Mouse (Mus musculus): ENCODE measurements around the gene Spint2. TPM values are rescaled to one million over a fixed set of nuclear protein-coding genes. Genes with fewer than 3 reads are reported as not detected.

The Spint2 gene
- 130 TPM for polyA plus RNA-seq (2017; shearing (Covaris generic))

DNA sequence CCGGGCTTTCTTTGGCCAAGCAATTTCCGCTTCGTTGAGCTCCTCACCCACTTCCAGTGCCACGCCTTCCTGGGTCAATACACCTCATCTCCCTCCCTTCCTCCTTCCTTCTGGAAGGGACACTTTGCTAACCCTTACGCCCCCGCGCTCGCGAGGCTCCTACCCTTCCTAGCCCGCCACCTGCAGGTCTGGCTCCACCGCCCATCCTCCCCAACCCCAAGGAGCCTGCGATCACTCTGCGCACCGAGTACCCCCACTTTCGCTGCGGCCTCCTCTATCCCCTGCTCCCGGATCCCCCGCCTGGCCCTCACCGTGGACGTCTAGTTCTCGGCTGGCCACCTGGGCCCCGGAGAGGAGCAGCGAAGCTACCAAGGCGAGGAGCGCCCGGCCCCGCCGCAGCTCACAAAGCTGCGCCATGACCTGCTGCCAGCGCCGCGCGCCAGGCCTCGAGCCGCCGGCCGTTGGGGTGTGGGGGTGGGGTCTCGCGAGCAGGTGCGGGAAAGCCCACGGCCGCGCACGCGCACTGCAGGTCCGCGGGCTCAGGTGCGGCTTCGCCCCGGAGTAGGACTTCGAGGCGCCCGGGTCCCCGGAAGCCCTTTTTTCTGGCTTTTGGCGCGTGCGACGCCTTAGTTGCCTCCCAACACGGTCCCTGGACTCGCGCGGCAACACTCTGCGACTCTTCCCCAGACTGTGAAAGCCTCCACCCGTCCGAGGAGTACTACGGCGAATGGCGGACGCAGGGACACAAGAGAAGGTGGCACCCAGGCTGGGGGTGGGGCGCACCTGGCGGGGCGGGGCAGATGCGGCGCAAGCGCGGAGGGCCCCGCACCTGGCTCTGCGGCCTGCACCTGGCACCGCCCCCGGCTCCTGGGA lies at the start of gene Spint2:
Spint2 (minus strand) TSS at position 712 of the 873 bp plus-strand sequence.

DNA sequence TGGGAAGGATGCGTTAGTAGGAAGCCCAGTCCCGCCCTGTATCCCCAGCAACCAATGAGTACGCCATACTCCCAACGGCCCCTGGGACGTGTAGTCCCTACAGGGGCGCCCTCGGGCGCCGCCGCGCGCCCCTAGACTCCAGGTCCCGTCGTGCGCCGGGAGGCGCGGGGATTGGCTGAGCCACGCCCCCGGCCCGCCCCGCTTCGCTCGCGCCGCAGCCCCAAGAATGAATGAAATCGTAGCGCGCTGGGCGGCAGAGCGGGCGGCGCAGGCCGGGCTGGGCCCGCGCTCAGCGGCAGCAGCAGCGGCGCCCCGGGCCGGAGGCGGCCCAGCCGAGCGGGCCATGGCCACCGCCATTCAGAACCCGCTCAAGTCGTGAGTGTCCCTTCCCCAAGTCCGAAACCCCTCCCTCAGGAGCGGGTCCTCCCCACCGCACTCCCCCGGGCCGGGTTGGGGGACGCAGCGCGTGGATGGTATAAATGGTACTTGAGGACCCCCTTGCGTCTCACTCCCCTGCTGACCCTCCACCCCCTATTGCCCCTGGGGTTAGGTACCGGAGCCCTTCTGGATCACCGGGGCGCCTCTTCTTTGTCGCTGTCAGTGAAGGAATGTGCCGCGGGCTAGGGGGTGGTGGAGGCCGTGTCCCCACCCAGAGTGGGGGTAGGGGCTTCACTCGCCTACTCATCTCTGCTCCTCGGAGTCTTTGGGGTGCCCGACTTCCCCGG lies 22.2 kb upstream of the Spint2 start, which contains the start of gene Dpf1:
Dpf1 (plus strand) TSS at position 214 of the 725 bp plus-strand sequence.

DNA sequence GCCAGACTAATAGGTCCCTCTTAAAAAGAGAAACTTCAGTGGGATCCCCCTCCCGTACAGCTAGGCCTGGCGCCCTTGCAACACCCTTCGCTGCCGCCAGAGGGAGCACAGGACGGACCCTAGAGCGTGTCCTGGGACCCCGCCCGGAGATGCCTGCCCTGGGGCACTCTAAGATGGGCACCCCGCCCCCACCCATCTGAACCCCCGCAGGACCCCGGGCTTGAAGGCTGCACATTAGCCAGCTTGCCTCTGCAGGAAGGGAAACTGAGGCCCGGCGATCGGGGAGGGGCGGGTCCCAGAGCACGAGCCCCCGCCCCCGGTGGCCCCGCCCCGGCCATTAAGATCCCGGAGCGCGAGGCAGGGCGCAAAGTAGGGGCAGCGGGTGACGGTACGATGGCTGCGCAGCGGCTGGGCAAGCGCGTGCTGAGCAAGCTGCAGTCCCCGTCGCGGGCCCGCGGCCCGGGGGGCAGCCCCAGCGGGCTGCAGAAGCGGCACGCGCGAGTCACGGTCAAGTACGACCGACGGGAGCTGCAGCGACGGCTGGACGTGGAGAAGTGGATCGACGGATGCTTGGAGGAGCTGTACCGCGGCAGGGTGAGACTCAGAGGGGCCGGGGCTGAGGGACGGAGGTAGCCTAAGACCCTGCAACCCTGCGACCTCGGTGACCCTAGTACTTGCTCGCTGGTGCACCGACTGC lies 7.4 kb upstream of the Spint2 start, which contains the start of gene Ppp1r14a:
Ppp1r14a (plus strand) TSS at position 367 of the 697 bp plus-strand sequence.

DNA sequence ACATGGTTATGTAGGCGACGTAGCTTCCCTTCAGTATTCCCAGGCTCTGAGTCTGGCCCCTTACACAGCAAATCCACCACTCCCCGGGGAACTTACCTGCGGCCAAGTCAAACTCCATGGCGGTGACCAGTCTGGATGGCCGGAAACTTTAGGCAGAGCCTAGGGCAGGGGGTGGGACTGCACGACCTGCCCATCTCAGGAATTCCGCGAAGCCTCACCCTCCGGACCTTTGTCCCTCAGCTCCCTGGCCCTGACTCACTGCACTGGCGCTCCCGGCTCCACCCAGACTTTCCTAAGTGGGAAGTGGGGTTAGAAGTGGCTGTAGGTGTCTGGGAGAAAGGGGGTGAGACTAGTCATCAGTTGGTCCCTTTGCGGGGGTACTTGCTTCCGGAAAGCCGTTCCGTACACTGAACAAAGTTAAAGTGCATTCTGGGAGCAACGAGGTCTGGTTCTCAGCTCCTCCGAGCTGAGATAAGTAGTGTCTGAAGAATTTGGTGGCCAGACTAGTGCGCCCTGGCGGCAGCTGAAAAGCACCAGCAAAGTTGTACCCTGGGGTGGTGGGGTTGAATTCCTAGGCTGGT lies 33.4 kb downstream of the Spint2 start, which contains the start of gene 2200002D01Rik:
2200002D01Rik (minus strand) TSS at position 206 of the 581 bp plus-strand sequence.

DNA sequence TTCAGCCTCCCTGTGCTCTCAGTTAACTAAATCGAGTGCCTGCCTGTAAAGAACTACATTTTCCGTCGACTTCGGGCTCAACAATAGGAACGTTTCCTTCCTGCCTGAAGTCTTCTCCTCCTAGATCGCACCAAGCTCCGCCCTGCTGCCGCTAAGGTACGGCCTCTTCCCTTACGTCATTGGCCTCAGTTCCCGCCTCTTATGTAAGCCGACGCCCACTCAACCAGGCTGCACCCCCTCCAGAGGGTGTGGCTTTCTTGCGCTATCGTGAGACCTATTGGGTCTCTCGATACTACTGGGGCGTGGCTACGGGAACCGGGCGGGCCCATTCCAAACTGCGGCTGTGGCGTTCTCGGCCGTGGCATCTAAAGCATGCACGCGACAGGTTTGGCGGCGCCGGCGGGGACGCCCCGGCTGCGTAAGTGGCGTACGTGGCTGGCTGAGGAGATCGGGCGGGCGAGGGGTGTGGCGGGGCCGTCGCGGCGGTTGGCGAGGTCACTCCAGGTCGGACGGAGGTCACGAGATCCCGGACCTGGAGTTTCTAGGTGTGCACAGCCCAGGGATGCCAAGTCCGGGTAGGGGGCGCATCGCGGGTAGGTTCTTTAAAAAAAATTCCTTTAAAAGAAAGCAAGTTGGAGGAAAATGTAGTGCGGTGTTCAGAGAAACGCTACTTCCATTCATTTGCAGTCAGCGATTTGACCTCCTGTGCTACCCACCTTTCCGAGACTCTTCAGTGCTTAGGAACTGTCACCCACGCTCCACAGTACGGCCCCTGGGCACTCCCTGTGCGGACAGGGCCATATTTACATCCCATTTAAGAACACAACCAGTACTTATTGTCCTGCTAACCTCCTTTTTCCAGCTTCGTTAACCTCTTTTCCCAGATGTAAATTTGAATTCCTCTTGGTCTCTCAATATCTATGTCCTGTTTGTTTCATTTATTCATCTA lies 43.4 kb downstream of the Spint2 start, which contains the start of gene Yif1b:
Yif1b (plus strand) TSS at position 311 of the 949 bp plus-strand sequence.

DNA sequence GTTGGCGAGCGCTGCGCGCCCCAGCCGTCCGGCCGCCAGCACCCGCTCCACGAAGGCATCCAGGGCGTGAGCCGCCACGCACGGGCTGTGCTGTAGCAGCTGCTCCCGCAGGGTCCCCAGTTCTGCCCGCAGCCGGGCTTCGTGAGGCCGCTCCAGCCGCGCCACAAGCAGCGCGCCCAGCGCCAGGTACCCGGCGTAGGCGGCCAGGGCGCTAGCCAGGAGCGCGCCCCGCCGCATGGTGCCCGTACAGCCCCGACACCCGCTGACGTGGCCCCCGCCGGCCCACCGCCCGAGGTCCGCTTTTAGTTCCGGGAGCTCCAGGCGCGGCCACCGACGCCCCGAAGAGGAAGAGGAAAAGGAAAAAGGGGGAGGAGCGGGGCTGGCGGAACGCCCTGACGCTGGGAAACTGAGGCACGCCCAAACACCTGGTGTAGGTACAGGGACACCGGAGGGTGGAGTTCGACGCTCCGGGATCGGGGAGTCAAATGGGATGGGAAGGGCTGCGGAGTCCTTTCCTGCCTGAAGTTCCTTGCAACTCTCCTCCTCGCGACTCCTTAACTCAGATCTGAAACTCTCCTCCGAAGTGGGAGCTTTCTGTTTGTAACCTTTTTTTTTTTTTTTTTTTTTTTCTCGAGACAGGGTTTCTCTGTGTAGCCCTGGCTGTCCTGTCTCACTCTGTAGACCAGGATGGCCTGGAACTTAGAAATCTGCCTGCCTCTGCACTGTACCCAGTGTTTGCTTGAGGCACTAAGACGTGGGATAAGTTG lies 49.3 kb downstream of the Spint2 start, which contains the start of gene Kcnk6:
Kcnk6 (minus strand) TSS at position 269 of the 767 bp plus-strand sequence.

DNA sequence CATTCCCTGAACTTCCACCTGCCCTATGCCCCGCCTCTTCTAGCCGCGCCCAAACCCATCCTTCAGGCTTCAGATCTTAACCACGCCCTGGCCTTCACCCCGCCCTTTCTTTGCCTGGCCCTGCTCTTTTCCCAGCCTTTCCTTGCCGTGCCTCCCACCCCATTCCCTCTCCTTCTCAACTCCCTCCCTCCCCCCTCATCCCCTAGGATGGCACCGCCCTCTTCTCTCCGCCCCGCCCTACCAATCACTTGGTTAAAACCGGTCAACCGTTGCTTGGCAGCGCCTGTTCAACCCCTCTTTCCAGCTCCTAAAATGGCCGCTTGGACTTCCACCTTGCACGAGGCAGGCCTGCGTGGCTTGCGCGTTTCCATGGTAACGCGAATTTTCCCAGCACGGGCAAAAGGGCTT lies 68.0 kb downstream of the Spint2 start, which contains the start of gene Catsperg1:
Catsperg1 (minus strand) TSS at position 361 of the 408 bp plus-strand sequence.

Other genes starting within 250 kb of the Spint2 start
- gene Ryr1, start 156.7 kb downstream of the Spint2 start, polyA plus RNA-seq (2017; shearing (Covaris generic)) = 1.2 TPM
- 0.29 TPM for gene Rasgrp4, start 147.1 kb downstream of the Spint2 start, polyA plus RNA-seq (2017; shearing (Covaris generic))
- gene Fam98c, start 125.7 kb downstream of the Spint2 start, polyA plus RNA-seq (2017; shearing (Covaris generic)) = 43.6 TPM
- not detected for gene Ggn, start 111.7 kb downstream of the Spint2 start, polyA plus RNA-seq (2017; shearing (Covaris generic))
- gene Spred3, start 111.5 kb downstream of the Spint2 start, polyA plus RNA-seq (2017; shearing (Covaris generic)) = not detected
- gene Psmd8, start 101.2 kb downstream of the Spint2 start, polyA plus RNA-seq (2017; shearing (Covaris generic)) = 173 TPM
- gene Catsperg1, start 67.9 kb downstream of the Spint2 start, polyA plus RNA-seq (2017; shearing (Covaris generic)) = 1.4 TPM
- gene Kcnk6, start 49.4 kb downstream of the Spint2 start, polyA plus RNA-seq (2017; shearing (Covaris generic)) = 1.6 TPM
- gene Yif1b, start 43.6 kb downstream of the Spint2 start, polyA plus RNA-seq (2017; shearing (Covaris generic)) = 49.7 TPM
- 0.79 TPM for gene 2200002D01Rik, start 33.4 kb downstream of the Spint2 start, polyA plus RNA-seq (2017; shearing (Covaris generic))
- gene Ppp1r14a, start 7.4 kb upstream of the Spint2 start, polyA plus RNA-seq (2017; shearing (Covaris generic)) = not detected
- gene Dpf1, start 22.0 kb upstream of the Spint2 start, polyA plus RNA-seq (2017; shearing (Covaris generic)) = not detected
- gene Sipa1l3, start 236.7 kb upstream of the Spint2 start, polyA plus RNA-seq (2017; shearing (Covaris generic)) = 10.4 TPM

All from effector memory CD4-positive, alpha-beta T cell, adult 7 months (primary cell).